Mouse (Mus musculus): ENCODE data around the gene Slc27a2. TPM values are rescaled to one million over a fixed set of nuclear protein-coding genes. Genes with fewer than 3 reads are reported as not detected.
"Not testable (repeated sequence)": the region's sequence is repeated elsewhere in the genome, so short reads cannot be mapped to it uniquely, and the experiment has no call there.

Slc27a2 gene
- total RNA-seq (2022) = 10 to 100 TPM; 13.1 to 14.7 (median 13.3) TPM

DNA sequence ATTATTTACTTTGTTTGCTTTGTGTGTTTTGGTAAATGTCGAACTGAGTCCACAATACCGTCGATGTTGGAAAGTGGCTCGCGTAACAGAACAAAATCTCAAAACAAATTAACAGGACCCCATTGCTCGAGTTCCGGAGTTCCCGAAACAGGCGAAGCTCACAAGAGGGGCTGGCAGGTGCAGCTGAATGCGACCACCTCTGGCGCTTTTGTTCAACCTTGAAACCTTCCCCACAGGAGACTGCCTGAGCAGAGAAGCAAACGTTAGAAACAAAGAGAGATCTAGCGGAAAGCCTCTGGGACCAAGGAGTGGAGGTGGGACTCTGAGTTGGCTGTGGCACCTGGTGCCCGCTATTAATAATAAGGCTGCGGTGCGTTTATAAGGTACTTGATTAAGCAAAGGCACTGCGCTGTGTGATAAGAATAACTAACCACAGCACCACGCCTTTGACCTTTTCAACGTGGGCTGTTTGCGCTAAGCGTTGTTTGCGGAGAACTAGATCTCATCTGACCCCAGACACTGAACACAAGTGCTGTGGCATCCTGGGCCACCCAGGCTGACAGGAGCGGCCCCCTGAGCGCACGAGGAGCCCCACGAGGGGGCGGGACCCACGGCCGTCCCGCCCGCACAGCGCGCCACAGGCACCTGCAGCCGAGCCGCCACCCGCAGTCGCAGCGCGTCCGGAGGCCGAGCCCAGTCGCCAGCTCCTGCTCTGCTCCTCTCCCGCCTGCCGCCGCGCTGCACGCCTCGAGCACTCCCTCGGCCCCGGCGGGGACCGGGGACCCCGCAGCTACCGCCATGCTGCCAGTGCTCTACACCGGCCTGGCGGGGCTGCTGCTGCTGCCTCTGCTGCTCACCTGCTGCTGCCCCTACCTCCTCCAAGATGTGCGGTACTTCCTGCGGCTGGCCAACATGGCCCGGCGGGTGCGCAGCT lies at the start of gene Slc27a2:
Slc27a2 (plus strand) TSS at position 51 of the 934 bp plus-strand sequence.
- peak in 1 of 2 experiments; percentile 16 for DNase-seq (ENCODE audit: low spot score in 2 of 2)

- no peak for DNase-seq (ENCODE audit: low spot score in 2 of 2)
Observed at GRCm38 (mm10) chr2:126505156-126505555, 47.1 kb upstream of the Slc27a2 start.

DNA sequence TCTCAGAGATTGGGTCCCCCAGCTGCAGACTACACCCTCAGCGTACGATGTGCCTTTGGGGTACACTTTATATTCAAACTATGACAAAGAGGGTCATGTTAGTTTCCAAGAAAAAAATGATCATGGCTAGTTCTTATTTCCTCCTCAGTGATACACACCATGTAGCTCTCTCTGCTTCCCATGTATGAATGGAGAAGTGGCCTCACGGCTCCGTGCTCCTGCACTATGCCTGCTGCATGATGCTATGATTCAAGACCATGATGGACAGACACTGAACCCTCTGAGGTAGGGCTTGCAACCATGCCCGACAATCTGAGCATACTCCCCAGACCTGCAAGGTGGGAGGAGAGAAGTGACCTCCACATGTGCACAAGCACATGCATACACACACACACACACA lies 44.7 kb upstream of the Slc27a2 start:
- DNase-seq (ENCODE audit: low spot score in 2 of 2) = no peak

- DNase-seq (ENCODE audit: low spot score in 2 of 2) = no peak
Observed at GRCm38 (mm10) chr2:126508228-126508627, 44.0 kb upstream of the Slc27a2 start.

DNA sequence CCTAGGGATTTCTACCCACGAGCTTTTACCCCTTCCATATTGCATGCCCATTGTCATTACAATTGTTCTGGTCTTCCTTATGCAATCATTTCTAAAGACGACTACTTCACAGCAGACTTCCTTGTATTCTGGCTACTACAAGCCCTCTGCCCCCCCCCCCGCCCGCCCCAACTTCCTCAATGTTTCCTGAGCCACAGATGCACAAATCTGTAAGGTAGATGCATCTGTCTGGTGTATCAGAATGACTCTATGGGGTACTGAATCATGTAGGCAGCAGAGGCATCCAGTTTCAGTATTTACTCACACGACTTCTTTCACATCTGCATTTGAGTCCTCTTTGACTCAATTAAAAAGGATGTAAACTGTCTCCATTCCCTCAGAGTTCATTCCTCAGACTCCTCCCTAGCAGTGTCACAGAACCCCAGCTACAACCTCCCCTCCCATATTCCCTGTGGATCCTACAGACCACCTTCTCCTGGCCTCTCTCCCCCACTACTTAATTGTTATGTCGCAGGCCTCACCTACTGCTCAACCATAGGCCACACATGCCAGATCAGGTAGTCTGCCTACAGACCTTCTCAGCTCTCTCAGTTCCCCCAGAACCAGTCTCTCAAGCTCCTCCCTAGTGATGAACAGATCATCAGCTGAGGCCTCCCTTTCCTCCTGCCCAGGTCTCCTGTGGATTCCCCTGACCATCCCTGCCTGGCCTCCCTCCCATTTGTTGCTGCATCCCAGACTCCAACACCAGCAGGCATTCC lies 37.0 kb upstream of the Slc27a2 start:
- DNase-seq (ENCODE audit: low spot score in 2 of 2) = no peak

DNA sequence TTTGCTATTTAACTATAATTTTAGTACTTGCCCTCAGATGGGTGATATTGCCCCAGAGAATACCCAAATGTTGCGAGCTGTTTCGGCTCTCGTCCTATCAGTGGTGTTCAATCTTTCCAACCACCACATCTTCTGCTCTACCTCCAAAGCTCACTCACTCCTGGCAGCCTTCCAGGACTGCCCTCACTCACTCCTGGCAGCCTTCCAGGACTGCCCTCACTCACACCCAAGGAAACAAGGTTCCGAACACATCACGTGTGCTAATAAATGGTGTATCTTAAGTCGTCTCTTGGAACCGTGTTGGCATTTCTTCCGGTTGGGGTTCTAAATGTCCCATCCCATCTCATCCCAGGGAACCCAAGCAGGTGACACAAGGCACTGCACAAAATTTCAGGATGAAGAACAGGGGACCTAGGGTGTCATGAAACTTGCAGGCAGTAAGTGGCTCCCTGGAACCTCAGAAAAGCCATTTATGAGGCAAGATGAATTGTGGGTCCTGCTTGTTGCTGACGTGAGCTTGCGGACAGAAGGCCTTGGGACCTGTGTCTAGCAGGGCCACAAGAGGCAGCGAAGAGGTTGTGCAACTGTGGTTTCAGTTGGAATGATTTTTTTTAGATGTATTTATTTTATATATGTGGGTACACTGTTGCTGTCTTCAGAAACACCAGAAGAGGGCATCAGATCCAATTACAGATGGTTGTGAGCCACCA lies 32.2 kb upstream of the Slc27a2 start:
- DNase-seq (ENCODE audit: low spot score in 2 of 2) = no peak

- DNase-seq (ENCODE audit: low spot score in 2 of 2) = no peak
Observed at GRCm38 (mm10) chr2:126520828-126521227, 31.4 kb upstream of the Slc27a2 start.

DNA sequence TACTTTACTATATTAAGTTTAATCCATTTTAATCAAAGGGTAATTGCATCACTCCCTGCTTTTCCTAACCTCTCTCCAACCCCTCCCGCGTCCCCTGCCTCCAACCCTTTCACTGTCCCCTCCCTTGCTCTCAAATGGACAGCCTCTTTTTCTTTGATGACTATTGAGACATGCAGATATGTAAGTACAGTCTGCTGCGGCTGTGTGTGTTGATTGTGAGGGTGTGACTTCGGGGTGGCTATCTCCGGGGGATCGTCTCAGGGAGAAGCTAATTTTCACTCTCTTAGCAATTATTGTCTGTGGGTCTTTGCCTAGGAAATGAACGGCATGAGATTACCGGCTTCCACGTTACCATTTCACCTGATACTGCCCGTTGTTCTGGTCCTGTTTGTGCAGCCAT lies 30.7 kb upstream of the Slc27a2 start:
- DNase-seq (ENCODE audit: low spot score in 2 of 2) = no peak

- DNase-seq (ENCODE audit: low spot score in 2 of 2) = no peak
Observed at GRCm38 (mm10) chr2:126522056-126522455, 30.2 kb upstream of the Slc27a2 start.

GRCm38 (mm10) chr2:126523101-126523745 lies 29.0 kb upstream of the Slc27a2 start:
- not testable (repeated sequence) for DNase-seq (ENCODE audit: low spot score in 2 of 2)

- DNase-seq (ENCODE audit: low spot score in 2 of 2) = no peak
Observed at GRCm38 (mm10) chr2:126524271-126524670, 27.9 kb upstream of the Slc27a2 start.

DNA sequence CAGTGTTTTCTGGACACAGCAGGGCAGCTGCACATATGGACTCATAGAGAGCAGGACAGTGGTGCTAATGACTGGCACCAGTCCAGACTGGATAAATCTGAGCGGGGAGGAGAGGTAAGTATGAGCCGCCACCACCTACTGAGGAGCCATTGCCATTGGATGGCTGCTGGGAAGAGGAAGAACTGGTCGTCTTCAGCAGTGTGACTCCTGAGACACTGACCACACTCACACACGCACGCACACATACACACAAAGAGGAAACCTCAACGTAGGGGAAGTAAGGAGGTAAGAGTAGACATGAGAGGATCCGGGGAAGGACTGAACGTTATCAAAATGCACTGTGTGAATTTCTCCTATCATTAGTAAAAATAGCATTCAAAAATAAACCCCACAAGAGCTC lies 24.7 kb upstream of the Slc27a2 start:
- no peak for DNase-seq (ENCODE audit: low spot score in 2 of 2)

DNA sequence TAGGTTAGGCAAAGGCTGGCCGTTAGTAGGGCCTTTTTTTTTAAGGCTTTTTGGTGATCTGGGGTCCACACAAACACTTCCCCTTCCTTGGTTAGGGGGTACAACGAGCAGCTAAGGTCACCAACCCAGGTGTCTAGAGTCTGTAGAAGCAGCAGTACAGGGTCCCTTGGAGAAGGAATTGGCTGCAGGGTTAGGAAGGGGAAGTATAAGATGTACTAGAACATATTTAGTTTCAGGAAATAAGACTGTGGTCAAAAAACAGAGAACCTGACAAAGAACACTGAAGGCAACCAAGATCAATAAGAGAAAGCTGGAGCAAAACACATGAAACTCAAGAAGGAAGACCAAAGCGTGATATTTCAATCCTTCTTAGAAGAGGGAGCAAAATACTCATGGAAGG lies 21.6 kb upstream of the Slc27a2 start:
- DNase-seq (ENCODE audit: low spot score in 2 of 2) = no peak

DNA sequence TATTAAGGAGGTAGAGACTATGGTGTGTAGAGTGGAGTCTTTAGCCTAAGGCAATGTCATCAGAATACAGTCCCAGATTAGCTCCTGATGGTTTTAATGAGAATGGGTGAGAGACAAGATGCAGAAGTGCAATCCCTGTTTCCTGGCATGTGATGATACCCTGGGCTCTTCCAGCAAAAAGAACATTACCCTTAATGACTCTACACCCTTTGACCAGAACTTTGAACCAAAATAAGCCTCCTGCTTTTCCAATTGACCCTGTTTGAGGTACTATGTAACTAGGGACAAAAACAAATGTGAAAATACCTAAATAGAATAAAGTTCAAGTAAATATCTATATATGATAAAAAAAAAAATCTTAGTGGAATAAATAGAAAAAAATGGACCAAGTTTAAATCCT lies 14.6 kb upstream of the Slc27a2 start:
- no peak for DNase-seq (ENCODE audit: low spot score in 2 of 2)

GRCm38 (mm10) chr2:126540390-126540925 lies 11.7 kb upstream of the Slc27a2 start:
- DNase-seq (ENCODE audit: low spot score in 2 of 2) = no peak

DNA sequence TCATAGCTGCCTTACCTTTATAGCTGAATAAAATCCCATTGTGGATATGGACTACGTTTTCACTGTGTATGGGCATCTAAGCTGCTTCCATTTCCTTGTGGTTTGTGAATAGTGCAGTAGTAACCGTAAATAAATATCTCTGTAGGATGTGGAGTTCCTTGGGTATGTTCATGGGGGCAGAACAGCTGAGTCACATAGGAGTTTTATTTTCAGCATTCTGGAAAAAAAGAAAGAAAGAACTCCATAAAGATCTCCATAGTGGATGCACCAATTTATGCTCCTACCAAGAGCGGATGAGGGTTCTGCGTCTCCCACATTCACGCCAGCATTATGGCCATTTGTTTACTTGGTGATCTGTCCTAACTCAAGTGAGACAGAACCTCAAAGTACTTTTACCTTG lies 10.0 kb upstream of the Slc27a2 start:
- DNase-seq (ENCODE audit: low spot score in 2 of 2) = no peak

DNA sequence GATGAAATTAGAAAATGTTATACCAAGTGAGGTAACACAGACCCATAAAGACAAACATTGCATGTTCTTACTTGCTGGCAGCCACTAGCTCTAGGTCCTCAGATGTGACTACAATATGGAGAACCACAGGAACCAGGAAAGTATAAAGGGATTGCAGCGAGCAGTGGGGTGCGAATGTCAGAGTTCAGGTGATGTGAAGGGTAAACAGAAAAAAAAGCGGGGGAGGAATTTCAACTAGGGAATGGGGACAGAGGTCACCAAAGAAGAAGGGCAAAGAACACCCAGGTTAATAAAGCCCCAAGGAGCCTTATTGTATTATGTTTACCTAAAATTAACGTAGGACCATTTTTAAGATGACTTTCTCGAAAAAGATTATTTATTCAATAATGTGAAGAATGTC lies 6.9 kb upstream of the Slc27a2 start:
- no peak for DNase-seq (ENCODE audit: low spot score in 2 of 2)

DNA sequence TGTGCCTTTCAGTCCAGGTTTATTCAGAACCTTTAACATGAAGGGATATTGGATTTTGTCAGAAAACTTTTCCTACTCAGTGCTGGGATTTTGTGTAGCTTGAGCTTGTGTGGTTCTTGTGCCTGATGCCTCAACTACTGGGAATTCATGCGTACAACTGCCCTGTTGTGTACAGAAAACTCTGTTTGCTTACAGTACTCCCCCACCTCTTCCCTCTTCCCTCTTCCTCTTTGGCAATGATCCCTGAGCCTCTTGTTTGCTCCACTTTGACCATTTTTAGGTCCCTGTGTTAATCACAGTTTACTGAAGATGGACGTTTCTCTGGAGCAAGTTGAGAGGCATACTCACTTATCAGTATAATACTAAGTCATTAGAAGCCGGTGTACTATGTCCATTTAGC lies 5.8 kb upstream of the Slc27a2 start:
- DNase-seq (ENCODE audit: low spot score in 2 of 2) = no peak

DNA sequence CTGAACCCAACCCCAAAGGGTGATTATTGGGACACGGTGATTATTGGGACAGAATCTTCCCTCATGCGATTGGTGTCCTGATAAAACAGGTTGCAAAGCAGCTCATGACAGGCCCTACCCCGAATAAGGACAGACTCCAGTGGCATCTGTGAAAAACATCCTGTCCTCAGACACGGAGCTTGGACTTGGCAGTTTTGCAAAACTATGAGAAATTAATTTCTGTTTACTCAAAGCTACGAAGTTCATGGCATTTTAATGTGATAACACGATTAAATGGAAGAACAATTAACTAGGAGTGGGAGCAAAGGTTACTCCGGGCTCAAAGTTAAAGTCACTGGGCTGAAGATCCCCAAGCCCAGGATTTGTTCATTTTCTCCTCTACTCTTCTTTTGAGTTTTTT lies 2.5 kb upstream of the Slc27a2 start:
- no peak for DNase-seq (ENCODE audit: low spot score in 2 of 2)

- DNase-seq (ENCODE audit: low spot score in 2 of 2) = no peak
Observed at GRCm38 (mm10) chr2:126551244-126551890, 840 bp upstream of the Slc27a2 start.

DNA sequence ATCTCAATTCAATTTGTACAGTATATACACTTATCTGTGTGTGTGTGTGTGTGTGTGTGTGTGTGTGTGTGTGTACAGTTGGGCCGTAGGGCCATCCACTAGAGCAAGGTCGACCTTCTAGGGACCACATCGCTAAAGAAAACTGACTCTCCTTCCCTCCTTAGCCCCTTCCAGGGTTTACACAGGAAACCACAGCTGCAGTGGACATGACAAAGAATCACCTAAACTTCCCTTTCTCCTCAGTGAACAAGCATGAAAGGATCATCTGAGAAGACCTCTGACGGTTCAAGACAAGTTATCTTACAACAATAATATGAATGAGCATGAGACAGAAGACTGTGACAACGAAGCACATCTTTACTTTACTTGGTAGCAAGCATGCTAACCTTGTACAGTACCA lies 311 bp upstream of the Slc27a2 start:
- no peak for DNase-seq (ENCODE audit: low spot score in 2 of 2)
